Mouse (Mus musculus): ENCODE results near the gene Slain2. TPM values are rescaled to one million over a fixed set of nuclear protein-coding genes. Genes with fewer than 3 reads are reported as not detected.
"Not testable (repeated sequence)": the region's sequence is repeated elsewhere in the genome, so short reads cannot be mapped to it uniquely, and the experiment has no call there.

Gene Slain2
- polyA plus RNA-seq, 1 experiment from 2014 or later, result 17.4 TPM

- Histone ChIP-seq H3K9me3 (no peaks in the 10 kb centered on the region), H3K4me2 (no peak overlapping the region), H3K9ac (no peak overlapping the region), H3K27me3 (no peaks in the 10 kb centered on the region), H3K4me1 (replicated peaks) (peaks cover 22% of the 10 kb centered on the region), H3K27ac (replicated peaks) (no peak overlapping the region), H3K4me3 (no peak overlapping the region), H3K36me3 (no peaks in the 10 kb centered on the region)
- ATAC-seq (ENCODE audit: low read depth), result no peak
Measured at GRCm38 (mm10) chr5:72927074-72927473, 13.0 kb downstream of the Slain2 start.

GRCm38 (mm10) chr5:72933026-72933675 lies 19.0 kb downstream of the Slain2 start:
- no peak overlapping the region for H3K27ac ChIP-seq (replicated peaks)
- 95% methylated on average over 17 of the region's 17 CpGs for WGBS
- no peaks in the 10 kb centered on the region for H3K4me1 ChIP-seq (replicated peaks)
- H3K4me2 ChIP-seq, result no peak overlapping the region
- peaks cover 7% of the 10 kb centered on the region; the same call in 1 of the 2 replicates for H3K9me3 ChIP-seq
- H3K27me3 ChIP-seq, result no peaks in the 10 kb centered on the region
- no peak overlapping the region for H3K4me3 ChIP-seq
- peaks cover 11% of the 10 kb centered on the region; the same call in 1 of the 2 replicates for H3K36me3 ChIP-seq
- ATAC-seq (ENCODE audit: low read depth), result no peak
- no peak overlapping the region for H3K9ac ChIP-seq

GRCm38 (mm10) chr5:72938421-72938820 lies 24.3 kb downstream of the Slain2 start:
- H3K36me3 ChIP-seq, result peaks cover 16% of the 10 kb centered on the region
- not testable (repeated sequence) for H3K4me1 ChIP-seq (replicated peaks); H3K27ac ChIP-seq (replicated peaks); H3K4me2 ChIP-seq; H3K27me3 ChIP-seq; H3K9me3 ChIP-seq; ATAC-seq (ENCODE audit: low read depth); H3K4me3 ChIP-seq; H3K9ac ChIP-seq
- WGBS, result 94% methylated on average over 3 of the region's 3 CpGs

- Histone ChIP-seq H3K9me3 (no peaks in the 10 kb centered on the region), H3K4me2 (no peak overlapping the region), H3K27me3 (no peaks in the 10 kb centered on the region), H3K36me3 (peaks cover 15% of the 10 kb centered on the region), H3K27ac (replicated peaks) (no peak overlapping the region), H3K4me1 (replicated peaks) (no peaks in the 10 kb centered on the region), H3K9ac (no peak overlapping the region), H3K4me3 (no peak overlapping the region)
- ATAC-seq (ENCODE audit: low read depth), result no peak
- WGBS, result 99% methylated on average over 2 of the region's 2 CpGs
Measured at GRCm38 (mm10) chr5:72939311-72939710, 25.2 kb downstream of the Slain2 start.

GRCm38 (mm10) chr5:72940906-72941432 lies 26.9 kb downstream of the Slain2 start:
- Histone ChIP-seq H3K9ac (no peak overlapping the region), H3K27ac (replicated peaks) (no peak overlapping the region), H3K4me2 (no peak overlapping the region), H3K4me3 (no peak overlapping the region), H3K4me1 (replicated peaks) (no peaks in the 10 kb centered on the region), H3K36me3 (peaks cover 18% of the 10 kb centered on the region), H3K9me3 (no peaks in the 10 kb centered on the region), H3K27me3 (no peaks in the 10 kb centered on the region)
- WGBS, result 98% methylated on average over 5 of the region's 5 CpGs
- ATAC-seq (ENCODE audit: low read depth), result no peak

GRCm38 (mm10) chr5:72948136-72948535 lies 34.0 kb downstream of the Slain2 start:
- WGBS, result 92% methylated on average over 1 of the region's 1 CpGs
- Histone ChIP-seq H3K4me2 (no peak overlapping the region), H3K36me3 (peaks cover 24% of the 10 kb centered on the region), H3K27me3 (no peaks in the 10 kb centered on the region), H3K9ac (no peak overlapping the region), H3K27ac (replicated peaks) (no peak overlapping the region), H3K4me1 (replicated peaks) (no peaks in the 10 kb centered on the region), H3K4me3 (no peak overlapping the region), H3K9me3 (no peaks in the 10 kb centered on the region)
- no peak for ATAC-seq (ENCODE audit: low read depth)

- no peak overlapping the region for H3K9ac ChIP-seq
- no peaks in the 10 kb centered on the region for H3K9me3 ChIP-seq
- H3K27ac ChIP-seq (replicated peaks), result no peak overlapping the region
- no peaks in the 10 kb centered on the region for H3K27me3 ChIP-seq
- H3K36me3 ChIP-seq, result peaks cover 17% of the 10 kb centered on the region
- H3K4me1 ChIP-seq (replicated peaks), result no peaks in the 10 kb centered on the region
- WGBS, result 95% methylated on average over 2 of the region's 2 CpGs
- H3K4me3 ChIP-seq, result no peak overlapping the region
- ATAC-seq (ENCODE audit: low read depth), result no peak
- H3K4me2 ChIP-seq, result no peak overlapping the region
Measured at GRCm38 (mm10) chr5:72950252-72950651, 36.1 kb downstream of the Slain2 start.

- H3K9me3 ChIP-seq, result no peaks in the 10 kb centered on the region
- H3K4me3 ChIP-seq, result no peak overlapping the region
- H3K36me3 ChIP-seq, result peaks cover 20% of the 10 kb centered on the region
- no peak overlapping the region for H3K27ac ChIP-seq (replicated peaks)
- no peak overlapping the region for H3K9ac ChIP-seq
- ATAC-seq (ENCODE audit: low read depth), result no peak
- no peaks in the 10 kb centered on the region for H3K4me1 ChIP-seq (replicated peaks)
- H3K4me2 ChIP-seq, result no peak overlapping the region
- H3K27me3 ChIP-seq, result no peaks in the 10 kb centered on the region
- 74% methylated on average over 3 of the region's 3 CpGs for WGBS
Measured at GRCm38 (mm10) chr5:72953996-72954604, 40.0 kb downstream of the Slain2 start.

GRCm38 (mm10) chr5:72957281-72957680 lies 43.2 kb downstream of the Slain2 start:
- Histone ChIP-seq H3K36me3 (peaks cover 18% of the 10 kb centered on the region), H3K4me1 (replicated peaks) (no peaks in the 10 kb centered on the region), H3K27me3 (no peaks in the 10 kb centered on the region), H3K27ac (replicated peaks) (no peak overlapping the region), H3K9me3 (no peaks in the 10 kb centered on the region), H3K9ac (no peak overlapping the region), H3K4me3 (no peak overlapping the region), H3K4me2 (no peak overlapping the region)
- 84% methylated on average over 17 of the region's 17 CpGs for WGBS
- ATAC-seq (ENCODE audit: low read depth), result no peak

GRCm38 (mm10) chr5:72960096-72960495 lies 46.0 kb downstream of the Slain2 start:
- WGBS, result 79% methylated on average over 6 of the region's 6 CpGs

GRCm38 (mm10) chr5:72965706-72966105 lies 51.6 kb downstream of the Slain2 start:
- 88% methylated on average over 3 of the region's 3 CpGs for WGBS
- no peak overlapping the region for H3K4me3 ChIP-seq
- H3K9ac ChIP-seq, result no peak overlapping the region
- no peak for ATAC-seq (ENCODE audit: low read depth)
- H3K27ac ChIP-seq (replicated peaks), result no peak overlapping the region
- no peaks in the 10 kb centered on the region for H3K27me3 ChIP-seq
- no peaks in the 10 kb centered on the region for H3K9me3 ChIP-seq
- no peaks in the 10 kb centered on the region for H3K4me1 ChIP-seq (replicated peaks)
- H3K4me2 ChIP-seq, result no peak overlapping the region
- peaks cover 46% of the 10 kb centered on the region for H3K36me3 ChIP-seq

More at GRCm38 (mm10) chr5:72960096-72960495, 46.0 kb downstream of the Slain2 start:
- Histone ChIP-seq H3K27ac (replicated peaks) (no peak overlapping the region), H3K4me2 (no peak overlapping the region), H3K9ac (no peak overlapping the region), H3K4me3 (no peak overlapping the region), H3K9me3 (no peaks in the 10 kb centered on the region), H3K36me3 (peaks cover 29% of the 10 kb centered on the region), H3K4me1 (replicated peaks) (no peaks in the 10 kb centered on the region), H3K27me3 (no peaks in the 10 kb centered on the region)
- ATAC-seq (ENCODE audit: low read depth), result no peak

- no peak for ATAC-seq (ENCODE audit: low read depth)
- H3K4me3 ChIP-seq, result no peak overlapping the region
- H3K4me2 ChIP-seq, result no peak overlapping the region
- H3K4me1 ChIP-seq (replicated peaks), result no peaks in the 10 kb centered on the region
- no peaks in the 10 kb centered on the region for H3K9me3 ChIP-seq
- no peaks in the 10 kb centered on the region for H3K27me3 ChIP-seq
- peaks cover 68% of the 10 kb centered on the region for H3K36me3 ChIP-seq
- 75% methylated on average over 4 of the region's 4 CpGs for WGBS
- no peak overlapping the region for H3K9ac ChIP-seq
- no peak overlapping the region; the same call in 1 of the 2 replicates for H3K27ac ChIP-seq (replicated peaks)
Measured at GRCm38 (mm10) chr5:72972435-72972834, 58.3 kb downstream of the Slain2 start.

Measured in neural tube, embryonic 13.5 days (tissue).